Mouse (Mus musculus) spleen, adult 2 months (tissue): Measurements from ENCODE around the gene Slc10a2. TPM values are rescaled to one million over a fixed set of nuclear protein-coding genes. Genes with fewer than 3 reads are reported as not detected.
"Not testable (repeated sequence)": the region's sequence is repeated elsewhere in the genome, so short reads cannot be mapped to it uniquely, and the experiment has no call there.

Source experiments
- DNase-seq, 2 experiments: peaks; one replicate each; pipeline versions ENCODE4 v3.0.0 to v3.0.0-alpha.2; 2012 to 2021; ENCODE audit warnings: low spot score in 2 of 2, low read depth in 1 of 2
- H3K27ac ChIP-seq: fragments of 200-500 bp; 2 replicates; pipeline ENCODE4 v1.5.1; 2012; ENCODE audit warnings: low read length, inconsistent platforms; ENCODE audit not compliant: insufficient read depth
- H3K27me3 ChIP-seq: fragments of 200-500 bp; 2 replicates; pipeline ENCODE4 v1.6.1; 2012; ENCODE audit warnings: mild to moderate bottlenecking, moderate library complexity, low read length, inconsistent platforms; ENCODE audit not compliant: control insufficient read depth, insufficient read depth
- H3K36me3 ChIP-seq: fragments of 200-500 bp; 2 replicates; pipeline ENCODE4 v1.6.1; 2012; ENCODE audit warnings: mild to moderate bottlenecking, low read length, inconsistent platforms; ENCODE audit not compliant: control insufficient read depth, insufficient read depth
- H3K4me1 ChIP-seq: fragments of 200-500 bp; 2 replicates; pipeline ENCODE4 v1.6.1; 2011; ENCODE audit warnings: inconsistent platforms; ENCODE audit not compliant: control insufficient read depth, insufficient read depth, insufficient read length
- H3K4me3 ChIP-seq: fragments of 200-500 bp; 2 replicates; pipeline ENCODE4 v1.5.1; 2011; ENCODE audit warnings: mild to moderate bottlenecking, inconsistent platforms; ENCODE audit not compliant: insufficient read depth, insufficient read length; ENCODE audit errors: extremely low read depth
- CTCF ChIP-seq: fragments of 200-500 bp; IDR thresholded peaks from 2 replicates; pipeline ENCODE4 v1.5.1; 2011; ENCODE audit warnings: mild to moderate bottlenecking, inconsistent platforms; ENCODE audit not compliant: insufficient read depth, insufficient read length, insufficient replicate concordance; ENCODE audit errors: extremely low read depth
- POLR2A ChIP-seq: fragments of 200-500 bp; IDR thresholded peaks from 2 replicates; pipeline ENCODE4 v1.6.1; 2011; ENCODE audit warnings: low read depth, low read length, inconsistent platforms
- WGBS: fragments of 180-500 bp; shearing (Covaris S2); methylation state at CpG from one replicate; pipeline ENCODE4 v1.1.7; 2018; 5-methylcytosine and 5-hydroxymethylcytosine counted together
- polyA plus RNA-seq: library from polyadenylated mRNA; depleted of rRNA; stranded (reverse); fragments of >200 nt; gene quantifications from 2 replicates; pipeline ENCODE4 v1.2.3, GENCODE M21; 2012; rRNA removed

The Slc10a2 gene
- not detected in 2 replicates for polyA plus RNA-seq

GRCm38 (mm10) chr8:5105186-5105585 lies at the start of gene Slc10a2:
TSS of gene Slc10a2 (minus strand) at chr8:5105351.
- DNase-seq = no peak

GRCm38 (mm10) chr8:5129322-5129829 lies 24.2 kb upstream of the Slc10a2 start:
- no peak for DNase-seq

More at GRCm38 (mm10) chr8:5105186-5105585, at the start of gene Slc10a2:
- WGBS = 62% methylated on average over 5 of the region's 5 CpGs
- Histone ChIP-seq H3K27me3 (no peaks in the 10 kb centered on the region), H3K4me1 (no peaks in the 10 kb centered on the region), H3K36me3 (no peaks in the 10 kb centered on the region), H3K27ac (no peak within 1 kb of the TSS), H3K4me3 (no peak within 1 kb of the TSS)
- TF ChIP-seq CTCF (no peak), POLR2A (no peak)

GRCm38 (mm10) chr8:5106855-5107254 lies 1.7 kb upstream of the Slc10a2 start:
- Histone ChIP-seq H3K36me3 (no peaks in the 10 kb centered on the region), H3K27me3 (no peaks in the 10 kb centered on the region), H3K27ac (no peak overlapping the region), H3K4me3 (no peak overlapping the region), H3K4me1 (no peaks in the 10 kb centered on the region)
- no peak for TF ChIP-seq POLR2A
- TF ChIP-seq CTCF = no peak
- WGBS = 63% methylated on average over 5 of the region's 5 CpGs
- no peak for DNase-seq

More at GRCm38 (mm10) chr8:5129322-5129829, 24.2 kb upstream of the Slc10a2 start:
- no peaks in the 10 kb centered on the region for H3K4me1 ChIP-seq
- TF ChIP-seq POLR2A (no peak), CTCF (no peak)
- no peaks in the 10 kb centered on the region for H3K36me3 ChIP-seq
- H3K4me3 ChIP-seq = no peak overlapping the region
- no peak overlapping the region for H3K27ac ChIP-seq
- no peaks in the 10 kb centered on the region for H3K27me3 ChIP-seq
- WGBS = 71% methylated on average over 2 of the region's 2 CpGs

- no peaks in the 10 kb centered on the region for H3K4me1 ChIP-seq
These were observed 9.8 kb downstream of the Slc10a2 start for GRCm38 (mm10) chr8:5095392-5095791.

GRCm38 (mm10) chr8:5093991-5094390 lies 11.2 kb downstream of the Slc10a2 start:
- H3K4me1 ChIP-seq, H3K27me3 ChIP-seq, DNase-seq, H3K4me3 ChIP-seq, H3K27ac ChIP-seq, H3K36me3 ChIP-seq: not testable (repeated sequence)

More at GRCm38 (mm10) chr8:5095392-5095791, 9.8 kb downstream of the Slc10a2 start:
- 91% methylated on average over 4 of the region's 4 CpGs for WGBS
- Histone ChIP-seq H3K4me3 (no peak overlapping the region), H3K27ac (no peak overlapping the region), H3K27me3 (no peaks in the 10 kb centered on the region), H3K36me3 (no peaks in the 10 kb centered on the region)
- TF ChIP-seq POLR2A (no peak), CTCF (no peak)
- DNase-seq = no peak

GRCm38 (mm10) chr8:5073654-5074293 lies 31.4 kb downstream of the Slc10a2 start:
- TF ChIP-seq POLR2A (no peak), CTCF (no peak)
- H3K27me3 ChIP-seq = no peaks in the 10 kb centered on the region
- no peak overlapping the region for H3K27ac ChIP-seq
- no peak overlapping the region for H3K4me3 ChIP-seq
- H3K36me3 ChIP-seq = no peaks in the 10 kb centered on the region
- no peak for DNase-seq
- 93% methylated on average over 3 of the region's 3 CpGs for WGBS
- H3K4me1 ChIP-seq = no peaks in the 10 kb centered on the region

GRCm38 (mm10) chr8:5058888-5059287 lies 46.3 kb downstream of the Slc10a2 start:
- Histone ChIP-seq H3K27me3 (no peaks in the 10 kb centered on the region), H3K4me1 (no peaks in the 10 kb centered on the region), H3K4me3 (no peak overlapping the region), H3K36me3 (no peaks in the 10 kb centered on the region), H3K27ac (no peak overlapping the region)
- no peak for TF ChIP-seq CTCF
- no peak for TF ChIP-seq POLR2A
- no peak for DNase-seq
- WGBS = 85% methylated on average over 1 of the region's 1 CpGs

- not testable (repeated sequence) for H3K27me3 ChIP-seq, H3K27ac ChIP-seq, H3K36me3 ChIP-seq, DNase-seq, H3K4me3 ChIP-seq, H3K4me1 ChIP-seq
- WGBS = 91% methylated on average over 6 of the region's 6 CpGs
These were observed 60.7 kb downstream of the Slc10a2 start for GRCm38 (mm10) chr8:5044361-5044900.
